Mouse (Mus musculus): Measurements from ENCODE around the gene Zgrf1. TPM values are rescaled to one million over a fixed set of nuclear protein-coding genes. Genes with fewer than 3 reads are reported as not detected.

Zgrf1 gene
- 1.1 and 1.4 TPM in 2 replicates for polyA plus RNA-seq (2015; fragmentation: Nextera tagmentation; extraction: Ambion mirVana)

DNA sequence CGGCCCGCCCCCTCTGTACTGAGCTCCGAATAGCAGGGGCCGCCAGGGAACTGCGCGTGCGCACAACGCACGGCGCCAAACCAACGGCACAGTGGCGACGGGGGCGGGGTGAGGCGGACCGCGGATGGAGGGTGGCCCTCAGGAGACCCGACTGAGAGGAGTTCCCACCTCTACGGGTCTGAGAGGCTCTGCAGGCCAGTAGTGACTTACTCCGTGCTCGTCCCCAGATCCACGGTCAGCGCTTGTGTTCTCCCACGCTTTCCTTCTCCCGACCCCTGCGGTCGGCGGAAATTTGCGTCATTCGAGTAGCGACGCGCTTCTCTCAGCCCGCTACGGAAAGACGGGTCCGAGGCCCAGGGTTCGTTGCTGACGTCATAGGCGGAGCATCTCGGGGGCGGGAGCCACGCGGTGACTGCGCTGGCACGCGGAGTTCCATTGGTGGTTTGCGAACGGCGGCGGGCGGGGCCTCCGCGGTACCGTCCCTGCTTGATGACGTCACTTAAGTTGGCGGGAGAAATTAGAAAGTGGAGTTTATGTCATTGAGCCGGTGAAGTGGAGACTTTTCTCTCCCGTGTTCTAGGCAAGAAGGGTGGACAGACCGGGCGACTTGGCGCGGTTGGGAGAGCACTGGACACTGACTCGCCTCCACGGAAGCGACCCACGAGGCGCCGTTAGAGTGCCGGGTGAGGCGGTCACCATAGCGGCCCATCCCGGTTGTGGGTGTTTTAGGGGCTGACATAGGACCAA is at the start of gene Zgrf1, which contains the start of gene Larp7:
Gene Zgrf1, plus strand, starts transcription at position 517 of the 747 bp plus-strand sequence.
Gene Larp7, minus strand, starts transcription at position 377 of the 747 bp plus-strand sequence.
- under 1% methylated on average over 65 of the region's 73 CpGs for WGBS
- peak within 1 kb of the TSS; percentile 77 for H3K4me2 ChIP-seq (replicated peaks; ENCODE audit: low read depth)
- peak; percentile 98 for DNase-seq (ENCODE audit: low spot score)
- no peaks in the 10 kb centered on the region for H3K9me3 ChIP-seq (ENCODE audit: control insufficient read depth, low read length)
- peak; percentile 100 for ATAC-seq (ENCODE audit: low FRiP score, low TSS enrichment)
- no peak for TF ChIP-seq EP300 (optimal IDR thresholded peaks at IDR 0.05)
- TF ChIP-seq CTCF (IDR thresholded peaks at IDR 0.05; ENCODE audit: low read depth): no peak
- 0 out of 2 replicates have a peak, but pooled peaks cover 2% of the 10 kb centered on the region for H3K36me3 ChIP-seq (ENCODE audit: control insufficient read depth, insufficient read depth, low read length)
- peak within 1 kb of the TSS; percentile 93 for H3K27ac ChIP-seq (replicated peaks)
- H3K4me1 ChIP-seq (replicated peaks; ENCODE audit: control insufficient read depth, insufficient read depth): no peaks in the 10 kb centered on the region
- no peaks in the 10 kb centered on the region for H3K27me3 ChIP-seq (ENCODE audit: control insufficient read depth, insufficient read depth, low read length)
- peak within 1 kb of the TSS; percentile 71 for H3K9ac ChIP-seq (ENCODE audit: low read length)
- peak within 1 kb of the TSS; percentile 81 for H3K4me3 ChIP-seq (ENCODE audit: low read depth, low read length)

DNA sequence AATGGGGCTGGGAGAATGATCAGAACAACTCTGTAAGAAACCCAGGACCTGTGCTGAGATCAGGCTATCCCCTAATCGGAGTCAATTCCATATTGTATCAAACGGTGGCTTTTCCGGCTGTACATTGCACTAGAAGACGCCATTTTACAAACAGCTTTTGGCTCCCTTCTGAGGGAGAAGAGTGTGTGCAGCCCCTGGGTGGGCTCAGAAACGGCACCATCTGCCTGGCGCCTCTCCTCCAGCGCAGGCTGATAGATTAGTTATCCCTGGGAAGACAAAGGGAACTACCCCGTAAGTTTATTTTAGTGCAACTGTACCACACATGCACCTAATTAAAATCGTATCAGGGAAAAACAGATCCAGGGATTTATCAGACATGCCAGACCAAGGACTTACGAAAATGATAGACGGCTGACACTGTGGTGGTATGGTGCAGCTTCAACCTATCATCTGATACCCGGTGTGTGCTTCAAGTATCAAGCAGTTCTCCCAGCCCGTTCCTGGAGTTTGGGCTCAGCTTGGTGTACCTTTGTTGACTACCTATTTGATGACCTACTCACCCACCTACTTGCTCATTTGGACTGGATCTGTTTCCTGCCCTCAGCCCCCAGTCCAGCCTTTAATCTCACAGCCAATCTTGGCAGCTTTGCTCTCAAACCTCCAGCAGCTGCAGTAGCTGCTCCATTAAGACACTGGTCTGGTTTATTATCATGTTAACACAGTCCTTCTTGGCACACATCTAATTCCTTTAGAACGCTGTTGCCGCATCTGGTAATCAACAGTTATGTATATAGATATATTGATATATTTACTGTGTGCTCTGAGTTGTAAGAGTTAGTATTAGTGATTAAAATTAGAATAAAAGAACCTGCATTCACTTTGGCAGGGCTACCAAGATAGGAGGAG is 45.2 kb upstream of the Zgrf1 start:
- TF ChIP-seq EP300 (optimal IDR thresholded peaks at IDR 0.05): no peak
- TF ChIP-seq CTCF (IDR thresholded peaks at IDR 0.05; ENCODE audit: low read depth): no peak
- Histone ChIP-seq H3K9ac (ENCODE audit: low read length) (no peak overlapping the region), H3K9me3 (ENCODE audit: control insufficient read depth, low read length) (no peaks in the 10 kb centered on the region), H3K36me3 (ENCODE audit: control insufficient read depth, insufficient read depth, low read length) (no peaks in the 10 kb centered on the region), H3K4me3 (ENCODE audit: low read depth, low read length) (no peak overlapping the region), H3K4me1 (replicated peaks; ENCODE audit: control insufficient read depth, insufficient read depth) (no peaks in the 10 kb centered on the region), H3K27me3 (ENCODE audit: control insufficient read depth, insufficient read depth, low read length) (no peaks in the 10 kb centered on the region), H3K27ac (replicated peaks) (no peak overlapping the region), H3K4me2 (replicated peaks; ENCODE audit: low read depth) (no peak overlapping the region)
- no peak for ATAC-seq (ENCODE audit: low FRiP score, low TSS enrichment)
- DNase-seq (ENCODE audit: low spot score): no peak
- 67% methylated on average over 15 of the region's 15 CpGs for WGBS

- no peak for DNase-seq (ENCODE audit: low spot score)
- TF ChIP-seq CTCF (IDR thresholded peaks at IDR 0.05; ENCODE audit: low read depth): no peak
- TF ChIP-seq EP300 (optimal IDR thresholded peaks at IDR 0.05): no peak
- 81% methylated on average over 12 of the region's 12 CpGs for WGBS
- Histone ChIP-seq H3K27me3 (ENCODE audit: control insufficient read depth, insufficient read depth, low read length) (no peaks in the 10 kb centered on the region), H3K9me3 (ENCODE audit: control insufficient read depth, low read length) (no peaks in the 10 kb centered on the region), H3K4me2 (replicated peaks; ENCODE audit: low read depth) (no peak overlapping the region), H3K4me3 (ENCODE audit: low read depth, low read length) (no peak overlapping the region), H3K4me1 (replicated peaks; ENCODE audit: control insufficient read depth, insufficient read depth) (no peaks in the 10 kb centered on the region), H3K36me3 (ENCODE audit: control insufficient read depth, insufficient read depth, low read length) (no peaks in the 10 kb centered on the region), H3K9ac (ENCODE audit: low read length) (no peak overlapping the region), H3K27ac (replicated peaks) (no peak overlapping the region)
- no peak for ATAC-seq (ENCODE audit: low FRiP score, low TSS enrichment)
Observed at GRCm38 (mm10) chr3:127511786-127512746, 41.2 kb upstream of the Zgrf1 start.

DNA sequence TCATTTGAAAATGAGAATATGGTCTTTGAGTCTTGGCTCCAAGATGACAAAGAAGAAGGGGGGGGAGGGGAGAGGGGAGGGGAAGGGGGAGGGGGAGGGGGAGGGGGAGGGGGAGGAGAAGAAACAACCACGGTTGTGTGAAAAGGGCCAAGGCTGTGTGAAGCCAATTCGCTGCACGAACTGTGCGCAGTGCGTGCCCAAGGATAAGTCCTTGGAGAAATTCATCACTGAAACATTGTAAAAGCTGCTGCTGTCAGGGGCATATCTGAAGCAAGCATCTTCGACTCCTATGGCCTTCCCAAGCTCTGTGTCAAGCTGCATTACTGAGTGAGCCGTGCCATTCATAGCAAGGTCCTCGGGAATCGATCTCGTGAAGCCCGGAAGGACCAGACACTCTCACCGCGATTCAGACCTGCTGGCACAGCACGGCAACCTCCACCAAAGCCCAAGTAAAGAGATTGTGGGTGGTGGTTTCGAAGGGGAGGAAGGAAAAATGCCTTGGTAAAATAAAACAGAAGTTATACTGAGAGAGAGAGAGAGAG is 40.4 kb upstream of the Zgrf1 start:
- no peak for ATAC-seq (ENCODE audit: low FRiP score, low TSS enrichment)

GRCm38 (mm10) chr3:127513699-127514098 is 39.6 kb upstream of the Zgrf1 start:
- ATAC-seq (ENCODE audit: low FRiP score, low TSS enrichment) (no peak), DNase-seq (ENCODE audit: low spot score) (no peak)
- Histone ChIP-seq H3K4me3 (ENCODE audit: low read depth, low read length) (no peak overlapping the region), H3K27me3 (ENCODE audit: control insufficient read depth, insufficient read depth, low read length) (no peaks in the 10 kb centered on the region), H3K36me3 (ENCODE audit: control insufficient read depth, insufficient read depth, low read length) (no peaks in the 10 kb centered on the region), H3K9me3 (ENCODE audit: control insufficient read depth, low read length) (no peaks in the 10 kb centered on the region), H3K9ac (ENCODE audit: low read length) (no peak overlapping the region), H3K4me2 (replicated peaks; ENCODE audit: low read depth) (no peak overlapping the region), H3K4me1 (replicated peaks; ENCODE audit: control insufficient read depth, insufficient read depth) (no peaks in the 10 kb centered on the region), H3K27ac (replicated peaks) (no peak overlapping the region)
- TF ChIP-seq EP300 (optimal IDR thresholded peaks at IDR 0.05): no peak
- TF ChIP-seq CTCF (IDR thresholded peaks at IDR 0.05; ENCODE audit: low read depth): no peak
- 82% methylated on average over 2 of the region's 2 CpGs for WGBS

More for the DNA sequence above, 40.4 kb upstream of the Zgrf1 start:
- H3K4me2 ChIP-seq (replicated peaks; ENCODE audit: low read depth): no peak overlapping the region
- WGBS: 78% methylated on average over 15 of the region's 15 CpGs
- H3K27ac ChIP-seq (replicated peaks): no peak overlapping the region
- H3K9me3 ChIP-seq (ENCODE audit: control insufficient read depth, low read length): no peaks in the 10 kb centered on the region
- TF ChIP-seq CTCF (IDR thresholded peaks at IDR 0.05; ENCODE audit: low read depth) (no peak), EP300 (optimal IDR thresholded peaks at IDR 0.05) (no peak)
- no peaks in the 10 kb centered on the region for H3K27me3 ChIP-seq (ENCODE audit: control insufficient read depth, insufficient read depth, low read length)
- no peaks in the 10 kb centered on the region for H3K4me1 ChIP-seq (replicated peaks; ENCODE audit: control insufficient read depth, insufficient read depth)
- no peak overlapping the region for H3K9ac ChIP-seq (ENCODE audit: low read length)
- H3K36me3 ChIP-seq (ENCODE audit: control insufficient read depth, insufficient read depth, low read length): no peaks in the 10 kb centered on the region
- no peak overlapping the region for H3K4me3 ChIP-seq (ENCODE audit: low read depth, low read length)
- DNase-seq (ENCODE audit: low spot score): no peak

All from stomach, postnatal 0 days (tissue).